Mouse (Mus musculus): Measurements from ENCODE around the gene Slc16a12.

Slc16a12 gene

DNA sequence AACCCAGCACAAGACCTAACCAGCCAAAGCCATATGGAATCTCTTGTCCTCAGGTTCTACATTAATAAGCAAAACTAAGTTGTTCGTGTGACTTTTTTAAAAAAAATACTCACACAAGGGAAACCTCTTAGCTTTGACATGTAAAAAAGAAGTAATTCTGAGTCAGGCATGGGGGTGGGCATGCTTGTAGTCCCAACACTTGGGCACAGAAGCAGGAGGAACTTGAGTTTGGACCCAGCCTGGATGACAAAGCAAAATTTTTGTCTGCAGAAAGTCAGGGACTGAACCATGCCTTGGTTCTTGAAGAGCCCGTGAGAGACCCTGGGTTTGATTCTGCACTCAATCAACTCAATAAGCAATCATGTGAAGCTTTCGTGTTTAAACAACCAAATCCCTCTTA is 17.6 kb downstream of the Slc16a12 start:
- DNase-seq (ENCODE audit: low read depth, low spot score) = no peak

DNA sequence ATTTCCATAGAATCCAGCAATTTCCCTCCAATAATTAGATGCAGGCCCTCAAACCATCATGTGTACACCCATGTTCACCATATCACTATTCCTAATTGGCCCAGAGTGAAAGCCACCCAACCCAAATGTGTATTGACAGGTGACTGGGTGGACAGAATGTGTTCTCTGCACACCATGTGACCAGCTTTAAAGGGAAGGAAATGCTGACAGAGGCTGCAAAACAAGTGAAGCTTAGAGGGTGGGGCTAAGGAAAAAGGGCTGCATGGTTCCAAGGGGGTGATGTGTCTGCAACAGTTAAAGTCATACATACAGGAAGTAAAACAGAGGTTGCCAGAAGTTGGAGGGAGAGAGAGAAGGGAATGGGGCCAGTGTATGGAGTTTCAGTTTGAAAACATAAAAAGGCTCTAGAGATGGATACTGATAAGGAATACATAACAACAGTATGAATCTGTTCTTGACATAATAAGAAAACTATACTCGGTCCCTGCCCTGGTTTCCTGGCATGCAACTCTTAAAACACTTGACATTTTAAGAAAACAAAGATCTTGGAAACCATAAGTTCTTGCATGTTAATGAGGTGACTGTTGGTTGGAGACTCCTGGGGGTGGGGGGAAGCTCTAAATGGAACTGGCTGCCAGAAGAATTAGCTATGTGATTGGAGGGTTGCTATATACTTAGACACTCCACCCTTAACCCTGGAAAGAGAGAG is 20.7 kb downstream of the Slc16a12 start:
- DNase-seq (ENCODE audit: low read depth, low spot score) = no peak

DNA sequence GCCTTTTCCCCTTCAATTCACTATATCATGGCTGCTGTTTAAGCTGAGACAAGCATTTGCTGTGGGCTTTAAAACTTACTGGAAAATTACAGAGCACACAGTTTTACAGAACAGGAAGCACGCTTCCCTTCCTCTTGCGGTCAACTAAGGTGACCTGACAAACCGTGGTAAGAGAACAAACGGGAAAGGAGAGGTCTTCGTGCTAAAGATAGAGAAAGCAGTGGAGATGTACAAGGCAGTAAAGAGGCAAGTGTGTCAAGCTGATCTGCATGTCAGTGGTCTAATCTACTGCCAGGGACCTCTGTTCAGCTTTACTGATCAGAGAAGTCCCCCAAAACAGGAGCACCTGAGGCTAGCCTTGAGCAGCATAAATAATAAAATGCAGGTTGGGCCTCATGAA is 21.7 kb downstream of the Slc16a12 start:
- DNase-seq (ENCODE audit: low read depth, low spot score) = no peak

DNA sequence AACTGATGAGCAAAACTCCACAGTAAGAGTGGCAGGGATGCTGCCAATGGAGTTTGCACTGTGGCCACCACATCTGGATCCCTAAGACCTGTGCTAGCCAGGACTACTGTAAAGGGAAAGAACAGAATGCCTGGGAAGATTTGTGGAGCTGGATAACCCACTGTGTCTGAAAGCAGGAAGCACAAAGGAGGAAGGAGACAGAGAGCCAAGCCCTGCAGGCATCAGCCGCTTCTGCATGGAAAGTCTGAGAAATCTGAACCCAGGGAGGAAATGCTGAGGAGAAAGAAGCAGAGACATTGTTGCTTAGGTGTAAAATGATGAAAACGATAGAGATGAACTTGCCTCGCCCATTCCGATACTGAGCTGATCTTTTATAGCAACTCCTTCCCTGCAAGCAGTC is 22.5 kb downstream of the Slc16a12 start:
- DNase-seq (ENCODE audit: low read depth, low spot score) = no peak

DNA sequence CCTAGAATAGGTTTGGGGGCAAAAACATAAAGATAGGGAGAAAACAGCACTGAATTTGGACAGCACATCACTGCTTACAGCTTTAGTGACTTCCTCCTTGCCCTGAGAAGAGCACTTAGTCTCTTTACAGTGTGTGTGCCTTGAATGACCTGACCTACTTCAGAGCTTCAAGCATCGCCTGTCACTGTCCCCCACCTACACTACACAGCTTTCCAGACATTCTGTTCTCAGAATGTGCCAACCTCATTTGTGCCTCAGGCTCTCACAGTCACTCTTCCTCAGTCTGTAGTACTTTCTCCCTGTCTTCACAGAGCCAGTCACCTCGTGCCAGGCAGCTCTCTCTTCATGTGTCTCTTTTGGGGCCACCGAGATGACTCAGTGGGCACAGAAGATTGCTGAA is 24.5 kb downstream of the Slc16a12 start:
- DNase-seq (ENCODE audit: low read depth, low spot score) = no peak

DNA sequence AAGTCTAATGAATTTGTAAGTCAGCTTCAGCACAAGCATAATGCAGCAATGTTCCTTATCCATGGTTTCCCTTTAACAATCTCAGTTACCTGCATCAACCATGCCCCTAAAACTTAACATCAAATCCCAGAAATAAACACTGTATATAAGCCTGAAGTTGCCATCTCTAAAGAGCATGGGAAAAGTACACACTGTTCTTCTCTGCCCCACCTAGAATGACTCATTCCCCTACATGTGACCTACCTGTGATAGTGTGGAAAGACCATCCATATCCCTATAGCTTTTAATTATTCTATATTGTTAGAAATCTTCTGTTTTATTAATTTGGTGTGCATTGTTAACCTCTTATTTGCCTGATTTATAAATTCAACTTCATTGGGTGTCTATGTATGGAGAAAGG is 27.0 kb downstream of the Slc16a12 start:
- DNase-seq (ENCODE audit: low read depth, low spot score) = no peak

DNA sequence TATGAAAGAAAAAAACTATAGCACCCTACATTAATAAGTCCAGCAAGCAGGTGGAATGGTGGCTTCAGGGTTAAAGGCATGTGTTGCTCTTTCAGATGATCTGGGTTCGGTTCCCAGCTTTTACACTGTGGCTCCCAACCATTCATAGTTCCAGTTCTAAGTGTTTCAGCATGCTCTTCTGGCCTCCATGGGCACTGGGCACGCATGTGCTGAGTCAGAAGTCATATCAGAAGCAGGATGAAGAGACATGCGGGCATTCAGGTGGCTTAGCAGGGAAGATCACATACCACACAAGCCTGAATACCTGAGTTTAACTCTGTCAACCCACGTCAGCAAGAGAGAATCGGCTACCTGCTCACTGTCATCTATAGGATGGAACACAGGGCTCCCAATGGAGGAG is 28.1 kb downstream of the Slc16a12 start:
- no peak for DNase-seq (ENCODE audit: low read depth, low spot score)

DNA sequence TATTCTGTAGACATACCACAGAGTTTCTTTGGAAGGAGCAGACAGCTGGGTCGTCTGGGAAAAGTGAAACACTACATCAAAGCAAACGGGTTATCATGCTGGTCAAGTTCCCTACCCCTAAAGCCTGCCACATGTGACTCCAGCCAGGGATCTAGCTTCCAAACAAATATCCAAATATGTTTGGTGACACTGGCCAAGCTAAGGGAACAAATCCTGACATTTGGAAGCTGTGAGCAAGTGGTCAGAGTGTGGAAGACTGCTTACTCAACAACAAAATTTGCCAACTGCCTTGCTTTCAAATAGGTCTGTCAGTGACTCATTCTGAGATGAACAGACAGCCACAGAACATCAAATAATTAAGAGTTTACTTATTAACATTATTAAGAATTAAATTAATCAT is 28.6 kb downstream of the Slc16a12 start:
- no peak for DNase-seq (ENCODE audit: low read depth, low spot score)

DNA sequence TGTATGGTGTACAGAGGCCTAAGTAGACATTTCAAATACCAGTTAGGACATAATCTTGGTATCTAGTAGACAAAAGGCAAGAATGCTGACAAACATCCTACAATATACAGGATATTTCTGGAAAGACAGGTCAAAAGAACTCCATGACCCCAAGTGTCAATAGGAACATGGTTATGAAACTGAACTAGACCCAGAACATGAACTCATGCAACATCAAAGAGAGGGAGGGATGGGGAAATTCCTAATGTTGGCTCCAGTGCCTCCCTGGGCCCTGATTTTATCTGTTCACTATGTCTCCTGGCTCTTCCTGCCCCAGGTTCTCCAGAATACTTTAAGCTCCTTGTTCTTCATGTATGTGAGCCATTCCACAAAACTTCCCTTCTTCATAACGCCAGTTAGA is 31.2 kb downstream of the Slc16a12 start:
- no peak for DNase-seq (ENCODE audit: low read depth, low spot score)

DNA sequence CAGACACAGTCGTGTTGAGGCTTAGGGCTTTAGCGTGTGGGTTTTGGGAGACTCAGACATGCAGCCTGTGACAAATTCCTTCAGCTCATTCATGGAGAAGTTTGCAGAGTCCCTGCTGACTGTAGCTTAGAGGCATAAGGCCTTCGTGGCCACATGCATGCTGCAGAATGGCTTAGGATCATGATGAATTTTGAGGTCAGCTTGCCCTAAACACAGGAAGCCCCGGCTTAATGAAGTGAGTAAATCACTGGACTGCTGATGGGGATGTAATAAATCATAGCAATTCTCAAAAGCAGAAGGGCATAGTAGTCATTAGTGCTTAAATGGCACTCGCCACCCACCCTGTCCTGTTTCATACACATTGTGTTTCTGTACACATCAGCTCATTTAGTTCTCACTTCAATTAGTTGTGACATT is 32.8 kb downstream of the Slc16a12 start:
- no peak for DNase-seq (ENCODE audit: low read depth, low spot score)

DNA sequence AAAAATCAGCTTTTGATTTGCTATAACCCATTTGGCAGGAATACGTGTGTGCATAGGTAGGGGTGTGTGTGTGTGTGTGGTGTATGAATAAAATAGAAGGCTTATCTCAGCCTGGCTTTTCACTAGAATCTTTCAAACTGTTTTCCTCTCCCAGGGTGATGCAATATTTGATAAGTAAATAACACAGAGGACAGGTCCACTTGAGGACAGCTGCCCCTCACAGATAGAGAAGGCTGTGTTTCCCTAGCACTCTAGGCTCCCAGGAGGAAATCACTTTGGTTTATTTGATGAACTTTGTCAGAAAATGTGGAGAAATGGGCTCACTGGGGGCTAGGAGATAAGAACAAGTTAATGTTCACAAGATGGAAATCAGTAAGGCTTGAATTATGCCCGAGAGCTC is 35.0 kb downstream of the Slc16a12 start:
- DNase-seq (ENCODE audit: low read depth, low spot score) = no peak

DNA sequence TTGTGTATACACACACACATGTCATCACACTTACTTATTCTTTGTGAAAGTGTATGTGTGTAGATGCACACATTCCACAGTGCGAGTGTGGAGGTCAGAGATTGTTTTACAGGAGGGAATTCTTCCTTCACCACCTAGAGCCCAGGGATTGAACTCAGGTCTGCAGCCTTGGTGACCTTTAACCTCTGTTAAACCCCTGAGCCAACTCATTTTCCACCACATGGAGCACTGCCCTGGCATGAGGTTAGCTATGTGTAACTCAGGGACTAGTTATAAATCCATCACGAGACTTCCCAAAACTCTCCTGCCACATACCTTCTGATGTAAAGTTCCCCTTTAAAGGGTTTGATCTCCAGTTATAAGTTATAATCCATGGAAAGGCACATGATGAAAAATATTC is 38.9 kb downstream of the Slc16a12 start:
- DNase-seq (ENCODE audit: low read depth, low spot score) = no peak

DNA sequence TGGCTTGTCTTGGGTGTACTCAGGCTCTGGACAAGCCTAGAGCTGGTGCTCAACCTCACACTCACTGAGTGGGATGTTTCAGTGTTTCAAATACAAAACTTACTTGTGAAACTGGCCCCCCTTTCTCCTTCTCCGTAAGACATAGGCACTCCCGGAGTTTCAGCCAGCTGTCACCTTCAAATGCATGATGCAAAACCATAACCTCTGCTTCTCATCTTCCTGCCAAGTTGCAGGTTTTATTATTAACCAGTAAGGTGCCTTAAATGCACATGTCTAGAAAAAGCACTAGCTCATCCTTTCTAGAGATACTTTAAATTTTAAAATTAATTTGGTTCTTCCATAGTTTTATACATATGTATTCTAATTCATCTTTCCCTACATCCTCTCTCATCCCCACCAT is 39.5 kb downstream of the Slc16a12 start:
- DNase-seq (ENCODE audit: low read depth, low spot score) = no peak

DNA sequence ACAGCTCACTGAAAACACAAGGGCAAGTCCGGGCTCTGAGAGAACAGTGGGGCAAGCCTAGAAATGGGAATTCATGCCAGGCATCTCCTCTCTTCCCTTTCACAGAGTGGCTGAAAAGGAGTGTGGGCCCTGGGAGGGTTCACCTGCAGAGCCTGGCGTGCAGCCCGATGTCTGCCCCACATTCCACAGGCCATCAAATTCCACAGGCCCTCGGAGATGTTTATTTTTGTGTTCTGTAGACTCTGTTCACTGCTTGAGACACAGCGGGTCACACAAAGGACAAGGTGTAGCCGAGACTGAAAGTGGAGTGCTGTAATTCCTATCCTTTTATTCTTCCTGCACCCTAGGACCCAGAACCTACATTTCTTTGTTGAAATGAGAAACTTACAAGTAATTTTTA is 40.8 kb downstream of the Slc16a12 start:
- DNase-seq (ENCODE audit: low read depth, low spot score) = no peak

DNA sequence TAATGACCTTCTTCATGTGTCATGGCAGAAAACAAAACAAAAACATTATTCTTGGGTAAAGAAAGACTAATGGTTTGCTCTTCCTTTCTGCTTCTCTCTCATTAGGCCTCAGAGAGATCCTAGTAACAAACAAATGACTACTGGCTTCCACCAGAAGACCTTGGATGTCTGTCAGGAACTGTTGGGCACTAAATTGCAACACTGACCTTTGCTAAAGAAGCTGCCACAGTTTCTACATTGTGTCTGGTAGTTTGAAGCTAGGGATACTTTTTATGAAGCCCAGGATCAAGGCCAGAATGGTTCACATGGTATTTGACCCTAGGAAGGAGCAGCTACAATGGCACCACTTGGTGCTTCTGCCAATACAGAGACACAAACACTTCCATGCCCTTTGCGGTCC is 41.9 kb downstream of the Slc16a12 start:
- no peak for DNase-seq (ENCODE audit: low read depth, low spot score)

DNA sequence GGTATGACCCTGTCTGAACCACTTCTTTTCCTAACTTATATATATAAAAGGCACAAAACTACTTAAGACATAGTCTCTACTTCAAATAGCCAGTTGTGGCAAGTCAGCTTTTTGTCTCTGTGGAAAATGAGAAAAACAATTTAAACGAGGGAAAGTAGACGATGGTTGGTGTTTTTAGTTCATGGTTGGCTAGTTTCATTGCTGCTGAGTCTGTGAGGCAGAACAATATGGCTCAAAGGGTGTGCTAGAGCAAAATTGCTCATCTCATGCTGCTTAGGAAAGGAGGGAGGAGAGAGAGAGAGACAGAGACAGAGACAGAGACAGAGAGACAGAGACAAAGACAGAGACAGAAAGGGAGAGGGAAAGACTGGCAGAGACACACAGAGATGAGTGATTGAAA is 47.8 kb downstream of the Slc16a12 start:
- no peak for DNase-seq (ENCODE audit: low read depth, low spot score)

DNA sequence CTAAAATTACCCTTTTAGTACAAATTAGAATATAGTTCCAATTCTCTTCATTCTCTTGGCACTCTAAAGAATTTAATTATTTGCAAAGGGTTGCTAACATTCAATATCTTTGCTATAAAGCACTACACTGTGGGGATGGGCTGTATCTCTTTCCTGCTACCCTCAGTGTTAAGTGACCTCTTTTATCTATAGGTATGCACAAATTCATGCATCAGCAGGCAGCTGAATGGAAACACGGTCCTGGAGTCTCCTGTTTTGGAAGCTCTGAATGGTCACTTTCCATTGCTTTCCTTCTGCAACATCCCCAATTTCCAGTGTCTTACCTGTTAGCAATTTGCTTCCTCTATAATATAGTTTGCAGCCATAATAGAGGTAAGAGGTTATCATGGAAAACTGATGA is 48.2 kb downstream of the Slc16a12 start:
- no peak for DNase-seq (ENCODE audit: low read depth, low spot score)

DNA sequence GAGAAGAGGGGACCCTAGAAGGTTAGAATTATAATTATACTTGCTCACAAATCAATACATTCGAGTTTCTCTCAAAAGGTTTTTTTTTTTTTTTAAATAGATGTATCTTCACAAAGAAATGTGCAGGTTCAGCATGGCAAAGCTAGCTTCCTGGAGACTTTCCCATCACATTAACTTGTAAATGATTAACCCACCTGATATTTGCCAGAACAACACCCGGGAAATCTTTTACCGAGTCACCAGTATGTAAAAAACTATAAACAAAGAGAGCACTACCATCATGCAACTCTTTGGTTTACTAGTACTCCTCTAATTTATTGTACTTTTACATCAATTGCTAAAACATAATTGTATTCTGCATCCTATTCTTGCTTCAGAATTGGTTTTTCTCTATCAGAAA is 48.7 kb downstream of the Slc16a12 start:
- no peak for DNase-seq (ENCODE audit: low read depth, low spot score)

DNA sequence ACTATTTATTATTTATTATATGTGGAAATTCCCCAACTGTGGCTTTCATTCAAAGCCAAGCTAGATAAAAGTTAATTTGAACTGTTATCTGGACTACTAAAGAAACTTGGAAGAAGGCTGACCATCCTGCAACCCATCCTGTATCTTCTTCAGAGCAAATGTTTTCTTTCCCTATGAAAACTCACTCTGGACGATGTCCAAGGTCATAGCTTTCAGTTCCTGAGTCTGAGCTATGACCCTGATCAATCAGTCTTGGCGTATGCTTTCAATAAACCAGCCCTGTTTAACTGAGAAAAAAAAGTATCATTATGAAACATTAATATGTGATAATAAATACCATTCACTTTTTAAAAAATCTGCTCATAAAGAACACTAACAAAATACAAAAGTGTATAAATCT is 49.6 kb downstream of the Slc16a12 start:
- DNase-seq (ENCODE audit: low read depth, low spot score) = no peak

DNA sequence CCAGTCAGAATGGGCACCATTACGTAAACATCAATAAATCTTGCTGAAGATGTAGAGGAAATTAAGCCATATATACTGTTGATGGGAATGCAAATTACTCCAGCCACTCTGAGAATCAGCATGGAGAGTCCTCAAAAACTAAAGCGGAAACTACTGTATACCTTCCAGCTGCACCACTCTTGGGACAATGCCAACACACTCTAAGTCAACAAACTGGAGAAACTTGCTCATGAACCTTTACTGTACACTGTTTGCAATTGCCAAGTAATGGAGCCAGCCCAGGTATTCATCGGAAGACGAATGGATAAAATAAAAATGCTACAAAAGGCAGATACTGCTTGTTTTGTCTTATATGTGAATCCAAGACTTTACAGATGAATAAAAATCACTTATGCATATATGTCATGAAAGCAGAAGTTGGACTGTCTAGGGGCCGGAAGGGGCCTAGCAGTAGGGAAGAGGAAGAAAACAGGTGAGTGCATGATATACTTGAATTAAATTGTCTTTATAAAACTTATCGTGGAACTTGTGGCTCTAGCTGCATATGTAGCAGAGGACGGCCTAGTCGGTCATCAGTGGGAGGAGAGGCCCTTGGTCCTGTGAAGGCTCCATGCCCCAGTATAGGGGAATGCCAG is 50.6 kb downstream of the Slc16a12 start:
- no peak for DNase-seq (ENCODE audit: low read depth, low spot score)

DNA sequence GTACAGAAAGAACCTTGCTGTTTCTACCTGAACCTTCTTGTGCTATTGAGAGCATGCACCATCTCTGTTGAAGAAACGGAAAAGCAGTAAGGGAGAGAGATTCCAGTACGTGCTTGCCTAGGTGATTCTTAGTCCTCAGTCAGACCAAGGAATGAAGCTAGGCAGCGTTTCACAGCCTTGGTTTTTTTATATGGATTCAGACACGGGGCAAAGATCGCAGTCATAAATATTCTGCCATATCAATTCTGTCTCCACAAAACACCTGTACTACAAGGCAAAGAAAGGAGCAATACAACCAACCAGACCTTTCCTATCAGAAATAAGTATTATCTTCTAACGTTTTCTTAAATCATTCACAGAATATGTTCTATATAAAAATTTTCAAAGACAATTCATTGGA is 55.7 kb downstream of the Slc16a12 start:
- no peak for DNase-seq (ENCODE audit: low read depth, low spot score)

DNA sequence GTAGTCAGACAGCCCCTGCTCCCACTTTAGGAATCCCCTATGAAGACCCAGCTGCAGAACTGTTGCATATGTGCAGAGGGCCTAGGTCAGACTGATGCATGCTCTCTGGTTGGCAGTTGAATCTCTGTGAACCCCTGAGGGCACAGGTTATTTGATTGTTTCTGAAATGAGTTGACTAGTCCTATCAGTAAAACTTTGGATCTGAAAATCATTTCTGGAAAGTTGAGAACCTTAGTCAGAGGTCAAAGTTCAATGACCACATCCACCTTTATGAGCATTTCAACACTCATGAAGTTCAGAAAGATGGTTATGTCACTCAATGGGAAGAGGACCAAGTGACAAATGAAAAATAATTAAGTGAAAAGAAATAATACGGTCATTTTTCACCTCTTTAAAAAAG is 61.6 kb downstream of the Slc16a12 start:
- DNase-seq (ENCODE audit: low read depth, low spot score) = no peak

DNA sequence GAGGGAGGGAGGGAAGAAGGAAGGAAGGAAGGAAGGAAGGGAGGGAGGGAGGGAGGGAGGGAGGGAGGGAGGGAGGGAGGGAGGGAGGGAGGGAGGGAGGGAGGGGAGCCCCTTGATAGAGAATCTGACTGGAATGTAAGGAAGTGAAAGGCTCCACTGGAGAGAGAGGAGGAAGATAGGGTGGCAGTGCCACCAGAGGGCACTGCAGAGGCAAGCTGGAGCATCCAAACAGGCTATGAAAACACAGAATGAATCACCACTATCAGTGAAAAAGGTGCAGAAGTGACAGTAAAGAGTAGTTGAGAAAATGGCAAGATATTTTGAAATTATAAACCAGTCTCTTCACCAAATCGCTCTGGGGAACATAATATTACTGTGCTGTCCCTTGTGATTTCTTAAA is 62.2 kb downstream of the Slc16a12 start:
- no peak for DNase-seq (ENCODE audit: low read depth, low spot score)

DNA sequence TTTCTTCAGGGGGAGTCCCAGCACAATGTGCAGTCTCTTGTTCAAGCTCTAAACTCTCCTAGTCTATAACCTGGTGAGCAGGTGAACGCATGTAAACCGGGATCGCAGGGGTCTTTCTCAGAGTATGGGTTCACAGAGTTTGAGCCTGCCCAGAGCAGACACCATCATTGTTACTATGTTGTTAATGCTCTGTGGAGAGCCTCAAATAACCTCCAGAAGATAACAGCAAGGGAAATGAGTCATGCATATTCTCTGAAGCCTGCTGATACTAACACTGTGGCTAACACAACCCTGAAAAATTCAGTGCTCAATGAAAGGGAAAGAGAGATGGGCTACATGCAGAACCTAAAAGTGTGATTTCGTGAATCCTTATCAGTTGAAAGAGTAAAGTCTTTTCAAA is 68.7 kb downstream of the Slc16a12 start:
- DNase-seq (ENCODE audit: low read depth, low spot score) = no peak
